Mouse (Mus musculus): ENCODE results near the gene Pced1a. TPM values are rescaled to one million over a fixed set of nuclear protein-coding genes. Genes with fewer than 3 reads are reported as not detected.

Pced1a gene
- total RNA-seq, 2 experiments from 2014 or later, result 4.7 to 7.7 TPM

DNA sequence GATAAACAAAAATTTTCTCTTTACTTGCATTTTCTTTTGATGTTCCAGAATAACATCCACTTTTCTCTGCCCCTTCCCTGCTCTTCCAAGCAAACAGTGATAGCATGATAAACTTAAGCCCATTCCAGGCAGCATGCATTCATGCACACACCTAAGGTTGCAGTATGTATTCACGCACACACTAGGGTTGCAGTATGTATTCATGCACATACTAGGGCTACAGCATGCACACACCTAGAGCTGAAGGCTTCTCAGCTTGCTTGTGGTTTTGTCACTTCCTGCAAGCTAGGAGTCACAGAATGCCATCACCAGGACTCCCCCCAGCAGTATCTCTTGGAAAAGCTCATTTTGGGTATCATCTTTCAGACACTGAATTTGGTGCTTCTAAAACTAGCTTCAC is 12.3 kb upstream of the Pced1a start:
- no peak for DNase-seq

DNA sequence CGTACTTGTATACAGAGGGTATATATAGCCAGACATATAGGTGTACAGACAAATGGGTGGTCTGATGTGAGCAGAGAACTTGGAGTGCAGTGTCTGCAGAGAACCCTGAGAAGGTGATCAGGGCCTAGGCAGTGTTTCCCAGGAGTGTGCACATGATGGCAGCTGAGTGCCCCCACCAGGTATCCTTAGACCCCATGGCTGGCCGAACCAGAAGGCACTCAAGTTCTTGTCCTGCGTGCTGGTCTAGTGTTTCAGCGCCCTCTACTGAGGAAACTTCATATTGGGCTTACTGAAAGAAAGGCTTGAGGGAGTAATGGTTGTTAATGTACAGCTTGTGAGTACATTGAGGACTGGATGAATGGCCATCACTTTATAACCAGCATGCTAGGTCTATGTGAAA is 8.7 kb upstream of the Pced1a start:
- no peak for DNase-seq

DNA sequence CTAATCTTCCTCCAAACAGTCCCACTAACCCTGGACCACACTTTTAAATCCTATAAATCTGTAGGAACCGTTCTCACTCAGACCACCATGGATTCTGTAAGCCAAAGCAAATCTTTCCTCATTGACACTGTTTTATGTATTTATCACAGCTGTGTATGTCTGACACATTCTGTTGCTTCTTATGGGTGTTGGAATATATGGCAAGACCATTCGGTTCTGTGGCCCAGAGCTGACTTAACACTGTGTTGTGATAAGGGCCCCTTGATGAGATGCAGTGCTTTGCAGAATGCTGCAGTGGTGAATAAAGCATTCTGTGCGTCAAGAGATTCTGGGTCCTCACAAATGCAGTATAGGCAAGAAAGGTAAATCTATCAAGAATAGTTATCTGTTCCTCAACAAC is 7.7 kb upstream of the Pced1a start:
- DNase-seq, result no peak

DNA sequence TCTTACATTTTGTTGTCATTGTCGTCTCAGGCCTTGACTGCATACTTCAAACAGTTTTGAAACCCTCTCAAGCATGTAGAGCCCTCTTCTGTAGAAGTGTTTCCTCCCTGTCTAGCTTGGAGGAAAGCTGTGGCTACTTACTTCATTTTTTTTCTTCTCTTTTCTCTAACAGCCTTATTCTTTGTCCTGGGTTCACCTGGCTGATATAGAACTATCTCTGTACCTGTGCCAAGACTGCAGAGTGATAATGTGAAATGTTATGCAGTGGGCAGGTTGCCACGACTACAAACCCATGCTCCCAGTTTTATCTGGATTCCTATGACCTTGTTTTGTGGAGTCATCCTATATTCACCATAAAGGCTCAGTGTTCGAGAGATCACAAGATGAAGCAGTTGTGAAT is 6.0 kb upstream of the Pced1a start:
- DNase-seq, result no peak

DNA sequence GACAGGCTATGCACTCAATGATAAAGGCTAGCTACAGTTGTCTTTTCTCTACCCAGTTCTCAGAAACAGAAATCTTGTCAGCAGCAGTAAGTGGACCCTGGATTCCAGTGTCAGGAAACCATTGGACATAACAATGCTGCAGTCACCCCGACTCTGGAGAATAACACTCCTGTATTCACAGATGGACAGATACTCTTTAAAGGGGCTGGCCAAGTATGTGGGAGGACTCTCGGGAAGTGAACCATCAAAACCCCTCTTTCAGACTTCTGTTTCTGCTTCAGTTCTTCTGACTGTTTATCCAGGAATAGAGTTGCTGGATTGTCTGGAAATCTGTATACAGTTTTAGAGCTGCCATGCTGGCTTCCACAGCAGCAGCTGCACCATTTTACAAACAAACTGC is 5.3 kb upstream of the Pced1a start:
- no peak for DNase-seq

DNA sequence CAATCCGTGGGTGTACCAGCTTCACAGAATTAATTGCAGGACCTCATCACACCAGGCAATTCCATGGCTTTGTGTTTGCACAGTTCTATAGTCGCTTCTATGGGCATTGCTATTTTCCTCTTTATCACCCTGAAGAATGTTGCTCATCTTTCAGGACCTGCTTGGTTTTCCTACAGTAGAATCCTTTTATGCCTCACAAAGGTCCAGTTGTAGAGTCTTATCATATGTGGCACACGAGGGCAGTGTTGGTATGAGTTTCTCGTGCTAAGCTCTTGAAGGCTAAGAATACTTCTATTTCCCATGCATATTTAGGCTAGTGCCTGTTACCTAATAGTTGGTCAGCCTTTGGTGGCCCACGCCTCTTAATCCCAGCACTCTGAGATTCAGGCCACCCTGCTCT is 611 bp upstream of the Pced1a start:
- DNase-seq, result no peak

DNA sequence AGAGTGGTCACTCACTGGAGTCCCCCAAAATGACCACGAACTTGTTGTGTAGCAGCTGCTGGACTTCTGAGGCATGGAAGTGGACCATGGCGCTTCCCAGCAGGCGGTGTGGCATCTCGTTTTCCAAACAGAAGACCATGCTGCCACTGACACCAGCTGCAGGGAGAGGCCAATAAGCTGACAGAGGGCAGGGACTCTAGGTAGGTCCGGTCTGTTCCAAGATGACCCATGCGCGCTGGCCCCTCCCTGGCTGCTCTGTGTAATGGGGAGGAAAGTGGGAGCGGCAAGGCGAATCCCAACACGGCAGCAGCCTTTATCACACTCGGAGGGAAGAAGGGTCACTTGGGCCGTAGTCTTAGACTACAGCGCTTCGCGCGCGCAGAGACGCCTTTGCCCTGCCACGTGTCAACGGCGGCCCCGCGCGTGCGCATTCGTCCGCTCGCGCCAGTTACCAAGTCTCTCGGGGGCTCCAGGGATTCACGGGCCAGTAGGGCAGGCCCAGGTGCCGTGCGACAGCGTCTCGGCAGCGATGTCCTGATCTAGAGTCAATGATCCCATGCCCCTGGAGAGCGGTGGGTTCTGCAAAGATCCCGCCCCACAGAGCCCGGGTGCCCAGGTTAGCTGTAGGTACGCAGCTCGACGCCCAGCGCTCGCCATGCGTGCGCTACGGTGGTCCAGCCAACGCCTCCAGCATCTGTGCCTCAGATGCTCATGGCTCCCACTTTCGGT is 940 bp downstream of the Pced1a start:
- DNase-seq, result peak; percentile 82

DNA sequence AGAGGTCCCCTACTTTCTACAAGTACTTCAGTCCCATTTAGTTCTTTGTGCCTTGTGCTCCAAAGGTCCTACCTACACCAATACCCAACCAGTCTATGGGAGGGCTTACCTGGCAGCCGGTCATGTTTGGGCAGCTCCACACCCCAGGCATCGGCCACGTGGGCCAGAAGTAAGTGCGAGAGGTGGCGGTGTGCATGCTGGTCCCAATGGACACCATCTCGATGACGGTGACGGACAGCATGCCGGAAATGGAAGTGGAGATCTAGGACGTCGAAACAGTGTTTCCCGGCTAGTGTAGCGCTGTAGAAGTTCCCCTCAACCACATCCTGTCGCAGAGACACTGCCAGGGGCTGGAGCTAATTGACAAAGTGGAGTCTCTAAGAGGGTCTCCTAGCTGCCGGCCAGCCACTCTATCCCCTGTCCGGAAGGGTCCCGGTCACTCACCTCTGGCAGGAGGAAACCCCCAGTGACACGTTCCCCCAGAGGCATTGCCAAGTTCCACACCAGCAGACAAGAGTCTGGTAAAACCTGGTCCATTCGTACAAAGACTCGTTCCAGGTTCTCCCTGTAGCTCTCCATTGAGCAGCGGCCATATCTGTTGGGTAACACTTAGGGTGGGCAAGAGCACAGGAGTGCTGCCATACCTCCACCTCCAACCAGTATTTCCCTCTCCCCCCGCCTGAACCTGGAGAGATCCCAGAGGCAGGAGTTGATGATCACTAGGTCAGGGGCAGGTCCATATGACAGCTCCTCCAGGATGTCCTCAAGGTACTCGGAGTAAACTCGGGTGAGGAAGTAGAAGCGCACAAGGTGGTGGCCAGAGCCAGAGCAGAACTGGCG is 2.5 kb downstream of the Pced1a start:
- DNase-seq, result no peak

DNA sequence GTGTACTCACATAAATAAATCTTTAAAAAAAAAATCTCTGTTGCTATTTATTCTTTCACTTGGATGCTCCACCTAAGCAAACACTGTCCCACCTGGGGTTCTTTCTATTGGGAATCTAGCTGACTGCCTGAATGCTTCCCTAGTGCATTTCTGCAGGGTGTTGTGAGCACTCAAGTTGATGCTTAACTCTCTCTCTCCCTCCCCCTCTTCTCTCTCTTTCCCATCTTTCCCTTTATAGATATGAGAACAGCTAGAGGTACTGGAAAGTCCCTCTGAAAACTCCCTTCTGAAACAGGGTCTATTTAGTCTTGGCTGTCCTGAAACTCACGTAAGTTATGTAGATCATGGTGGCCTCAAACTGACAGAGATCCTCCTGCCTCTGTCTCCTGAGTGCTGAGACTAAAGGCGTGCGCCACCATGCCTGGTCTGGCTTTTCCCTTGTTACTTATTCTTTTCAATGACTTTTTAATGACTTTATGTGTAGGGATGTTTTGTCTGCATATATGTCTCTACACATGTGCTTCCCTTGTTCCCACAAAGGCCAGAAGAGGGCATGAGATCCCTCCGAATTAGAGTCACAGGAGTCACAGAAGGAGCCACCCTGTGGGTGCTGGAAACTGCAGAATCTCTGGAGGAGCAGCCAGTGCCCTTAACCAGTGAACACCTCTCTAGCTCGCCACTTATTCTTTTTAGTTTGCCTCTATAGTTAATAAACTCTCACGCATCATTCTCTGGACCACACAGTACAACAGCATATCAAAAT is 10.2 kb downstream of the Pced1a start:
- no peak for DNase-seq

DNA sequence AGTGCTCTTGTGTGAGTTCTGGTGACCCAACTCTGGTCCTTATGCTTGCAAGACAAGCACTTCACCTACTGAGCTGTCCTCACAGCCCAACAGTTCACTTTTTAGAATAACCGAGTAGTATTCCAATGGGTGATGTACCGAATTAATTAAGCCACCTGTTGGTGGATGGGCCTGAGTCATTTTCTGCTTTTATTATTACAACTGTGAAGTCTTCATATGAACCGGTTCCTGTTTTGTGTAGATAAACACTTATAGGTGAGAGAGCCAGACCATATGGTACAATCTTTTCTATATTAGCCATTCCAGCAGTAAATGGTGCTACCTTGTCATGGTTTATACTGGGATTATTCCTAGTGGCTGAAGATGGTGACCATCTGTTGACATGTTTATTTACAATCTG is 11.7 kb downstream of the Pced1a start:
- no peak for DNase-seq

DNA sequence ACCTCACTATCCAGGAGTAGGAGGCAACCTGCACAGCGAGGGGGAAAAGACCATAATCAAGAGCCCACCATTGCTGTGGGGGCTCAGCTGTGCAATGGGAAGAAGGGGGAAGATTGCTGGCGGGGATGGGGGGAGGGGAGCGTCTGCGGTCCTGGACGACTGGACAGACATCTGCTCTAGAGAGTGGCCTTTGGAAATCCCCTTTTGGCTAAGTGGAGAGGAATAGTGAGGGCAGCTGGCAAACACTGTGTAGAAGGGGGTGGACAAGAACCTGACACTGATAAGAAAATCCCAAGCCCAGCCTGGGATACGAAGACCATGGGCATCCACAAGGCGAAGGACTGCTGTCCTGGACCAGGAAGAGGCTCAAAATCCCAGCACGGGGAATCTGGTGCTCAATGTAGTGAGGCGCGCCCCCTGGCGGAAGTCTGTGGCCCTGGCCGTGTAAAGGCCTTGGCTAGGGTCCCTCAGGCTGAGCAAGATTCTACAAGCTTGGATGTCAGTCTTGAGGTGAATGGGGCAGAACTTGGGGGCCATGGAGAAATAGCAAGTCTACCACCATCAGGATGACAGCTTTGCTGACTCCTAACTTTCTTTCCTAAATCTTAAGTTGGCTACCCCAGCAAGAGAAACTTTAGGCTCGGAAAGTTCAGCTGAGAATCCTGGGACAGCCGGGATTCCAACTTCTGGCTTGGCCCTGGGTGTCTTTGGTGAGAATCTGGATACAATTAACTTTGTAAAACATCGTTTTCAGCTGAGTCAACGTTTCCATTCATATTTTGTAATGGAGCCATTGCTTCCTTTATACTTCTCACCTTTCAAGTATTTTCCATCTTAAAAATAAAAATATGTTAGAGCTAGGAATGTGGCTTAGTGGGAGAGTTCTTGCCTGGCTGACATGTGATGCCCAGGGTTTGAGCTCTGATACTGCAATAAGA is 12.7 kb downstream of the Pced1a start:
- peak; percentile 93 for DNase-seq

DNA sequence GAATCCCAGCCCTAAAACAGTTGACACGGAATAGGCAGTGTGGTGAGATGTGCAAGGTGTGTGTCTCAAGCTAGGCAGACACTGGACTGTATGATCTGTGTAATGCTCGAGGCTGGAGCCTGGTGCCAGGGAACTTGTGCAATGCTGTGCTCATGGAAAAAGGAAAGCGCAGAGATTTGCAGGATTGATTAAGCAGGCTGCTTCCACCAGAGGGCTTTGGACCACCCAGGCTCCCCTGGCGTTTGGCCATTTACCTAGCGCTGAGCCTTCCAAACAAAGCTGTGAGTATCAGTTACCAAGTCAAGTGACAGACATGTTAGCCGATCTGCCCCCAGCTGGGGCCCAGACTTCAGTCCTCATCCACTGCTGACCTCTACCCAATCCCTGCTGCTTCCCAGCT is 16.3 kb downstream of the Pced1a start:
- DNase-seq, result no peak

DNA sequence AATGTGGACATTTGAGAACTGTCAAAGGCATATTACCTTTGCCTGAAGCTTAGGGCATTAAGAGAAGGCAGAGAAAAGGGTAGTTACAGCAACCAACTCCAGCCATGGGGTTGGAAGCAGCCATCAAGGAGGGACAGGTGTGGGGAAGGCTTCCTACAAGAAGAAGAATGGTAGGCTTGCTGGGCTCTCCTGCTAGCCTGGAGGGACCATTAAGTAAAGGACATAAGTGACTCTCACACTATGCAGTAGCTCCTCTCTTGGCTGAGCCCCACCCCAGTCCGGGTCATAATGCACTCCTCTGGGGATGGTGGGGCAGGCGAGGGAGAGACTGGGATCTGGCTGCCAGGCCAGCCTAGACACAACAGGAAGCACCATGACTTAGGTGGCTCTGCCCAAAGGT is 18.3 kb downstream of the Pced1a start, which contains the start of gene Tmem239:
Gene Tmem239, plus strand, starts transcription at position 301 of the 400 bp plus-strand sequence.
- no peak for DNase-seq

DNA sequence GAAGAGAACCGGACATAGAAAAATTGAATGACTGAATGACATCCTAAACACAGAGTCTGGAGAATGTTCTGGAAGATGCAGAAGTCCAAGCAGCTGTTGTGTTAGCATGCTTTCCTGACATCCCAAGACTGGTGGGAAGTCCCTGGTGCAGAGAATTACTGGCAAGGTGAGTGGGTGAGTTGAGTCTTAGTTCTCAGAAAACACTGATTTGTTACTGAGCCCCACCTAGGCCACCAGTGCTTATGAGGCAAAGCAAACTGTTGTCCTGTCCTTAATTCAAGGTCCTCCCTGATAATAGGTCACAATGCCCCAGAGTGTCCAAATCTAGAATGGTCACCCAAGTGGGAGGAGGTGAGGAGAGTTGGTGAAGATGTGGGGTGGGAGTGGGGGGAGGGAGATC is 19.6 kb downstream of the Pced1a start, which contains the start of the genes Gm28372 and 1700020A23Rik:
Gene Gm28372, plus strand, starts transcription at position 301 of the 400 bp plus-strand sequence.
Gene 1700020A23Rik, plus strand, starts transcription at position 321 of the 400 bp plus-strand sequence.
- no peak for DNase-seq

DNA sequence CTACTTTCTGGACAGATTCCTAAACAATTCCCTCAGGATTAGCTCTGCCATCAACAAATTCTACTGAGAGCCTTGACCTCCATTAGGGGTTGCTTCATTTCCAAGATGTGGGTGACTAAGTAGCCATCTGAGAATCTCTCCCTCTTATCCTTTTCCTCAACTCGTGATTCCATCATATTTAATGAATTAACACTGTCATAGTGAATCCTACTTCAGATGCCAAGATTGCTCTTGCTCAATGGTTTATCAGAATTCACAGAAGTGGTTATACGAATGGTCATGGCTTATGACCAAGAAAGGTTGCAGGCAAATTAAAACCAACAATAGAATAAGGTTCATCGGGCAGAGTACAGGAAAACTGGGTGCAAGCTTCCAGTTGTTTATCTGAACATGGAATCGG is 22.6 kb downstream of the Pced1a start:
- DNase-seq, result no peak

DNA sequence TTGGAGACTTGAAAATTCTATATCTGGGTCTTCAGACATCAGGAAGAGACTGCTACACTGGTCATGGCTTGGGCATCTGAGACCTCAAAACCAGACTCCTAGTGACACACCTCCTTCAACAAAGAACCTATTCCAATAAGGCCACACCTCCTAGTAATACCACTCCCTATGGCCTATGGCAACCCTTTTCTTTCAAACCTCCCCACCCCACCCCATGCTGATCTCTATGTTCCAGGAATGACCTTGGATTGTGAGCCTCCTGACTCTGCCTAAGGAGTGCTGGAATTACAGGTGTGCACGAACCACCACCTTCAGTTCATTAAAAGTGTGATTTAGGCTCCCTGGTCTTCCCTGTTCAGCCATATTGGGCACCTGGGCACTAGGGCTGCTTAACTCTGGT is 24.5 kb downstream of the Pced1a start:
- DNase-seq, result no peak

DNA sequence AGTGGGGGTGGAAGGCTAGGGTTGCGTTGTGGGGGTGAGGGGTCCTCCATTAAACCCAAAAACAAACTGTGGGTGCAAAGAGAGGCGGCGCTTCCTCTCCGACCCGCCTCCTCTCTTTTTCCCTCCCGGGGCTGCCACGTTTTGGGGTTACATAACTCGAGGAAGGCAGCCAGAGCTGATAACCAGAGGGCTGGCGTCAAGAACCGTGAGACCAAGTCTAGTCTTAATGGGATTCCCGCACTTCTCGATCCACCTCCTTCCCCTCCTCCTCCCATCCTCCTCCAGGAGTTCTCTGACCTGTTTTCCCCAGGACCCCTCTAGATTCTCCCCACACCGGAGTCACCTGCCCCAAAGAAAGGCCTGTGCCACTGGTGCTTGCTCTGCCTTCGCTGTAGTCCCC is 26.4 kb downstream of the Pced1a start:
- DNase-seq, result no peak

DNA sequence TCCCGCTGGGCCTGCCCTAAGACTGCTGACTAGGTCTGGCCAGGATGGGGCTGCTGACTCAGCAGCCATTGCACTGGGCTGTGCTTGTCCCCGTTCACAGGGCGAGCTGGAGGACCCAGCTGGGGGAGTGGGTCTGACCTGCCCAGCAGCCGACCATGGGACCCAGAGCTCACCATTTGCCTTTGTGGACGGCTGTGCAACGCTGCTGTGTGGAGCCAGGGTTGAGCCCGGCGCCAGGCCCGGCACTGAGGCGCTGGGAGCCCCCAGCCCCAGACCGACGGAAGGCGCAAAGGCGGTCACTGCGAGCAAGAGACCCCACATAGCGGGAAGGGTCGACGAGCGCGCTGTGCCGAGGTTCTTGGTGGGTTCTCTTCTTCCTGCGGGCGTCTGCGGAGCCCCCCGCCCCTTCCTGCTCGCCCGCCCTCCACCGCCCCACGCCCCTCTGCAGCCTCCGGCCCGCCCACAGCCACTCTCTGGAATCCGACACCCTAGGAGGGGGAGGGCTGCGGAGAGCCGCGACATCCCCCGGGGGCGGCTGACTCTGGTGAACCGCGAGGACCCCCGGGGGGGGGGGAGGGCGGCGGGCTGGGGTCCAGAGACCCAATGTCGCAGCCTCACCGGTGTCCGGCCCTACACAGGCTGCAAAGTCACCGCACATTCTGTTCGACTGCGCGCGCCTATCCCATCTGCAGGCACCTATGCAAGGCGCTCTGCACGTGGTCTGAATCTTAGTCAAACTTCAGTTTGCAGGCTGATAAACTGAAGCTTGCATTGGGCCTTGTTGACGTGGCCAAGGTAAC is 27.1 kb downstream of the Pced1a start, which contains the start of gene Cpxm1:
Gene Cpxm1, minus strand, starts transcription at position 389 of the 800 bp plus-strand sequence.
- DNase-seq, result peak; percentile 57

DNA sequence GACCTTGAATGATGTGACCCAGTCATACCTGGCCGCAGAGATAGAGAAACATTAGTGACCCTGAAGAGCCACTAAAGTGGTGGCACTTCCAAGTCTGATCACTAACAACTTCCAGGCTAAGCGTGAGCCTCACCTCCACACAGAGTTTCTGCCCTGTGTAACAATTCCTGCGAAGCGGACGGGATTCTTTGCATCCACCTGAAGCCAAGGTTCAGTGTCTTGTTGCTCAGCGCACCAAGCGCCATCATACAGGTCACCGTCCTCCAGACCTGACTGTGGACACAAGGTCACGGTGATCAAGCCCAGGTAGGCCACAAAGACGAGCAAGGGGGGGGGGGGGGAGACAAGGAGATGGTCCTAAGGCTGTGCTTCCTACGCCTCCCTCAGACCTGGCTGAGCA is 28.8 kb downstream of the Pced1a start:
- DNase-seq, result no peak

DNA sequence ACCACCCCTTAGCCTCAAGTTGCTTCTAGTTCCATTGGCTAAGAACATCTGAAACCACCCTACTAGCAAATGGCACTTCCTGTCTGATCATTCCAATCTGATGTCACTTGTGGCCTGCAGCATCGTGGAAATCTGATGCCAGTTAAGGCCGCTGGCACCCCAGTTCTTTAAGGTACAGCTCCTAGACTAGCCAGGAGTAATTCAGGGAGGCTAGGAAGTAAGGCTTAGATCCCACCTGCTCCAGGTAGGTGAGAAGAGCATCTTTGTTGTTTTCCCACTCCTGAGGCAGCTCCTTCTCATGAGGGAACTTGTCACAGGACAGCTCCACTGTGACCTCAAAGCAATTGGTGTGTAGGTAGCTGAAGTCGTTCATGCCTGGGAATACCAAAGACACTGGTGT is 31.7 kb downstream of the Pced1a start:
- DNase-seq, result no peak

All from gastrocnemius, postnatal 10 days (tissue).